Comparison of ENCODE assay signal across 9 mouse cellular contexts in genomic region chr4:133039832-133040231, GRCm38 (mm10). TPM values are rescaled to one million over a fixed set of nuclear protein-coding genes. Genes with fewer than 3 reads are reported as not detected.
DNase-seq lines count a peak whose midpoint lies in the region; ATAC-seq and TF ChIP-seq lines count a peak whose summit lies in the region.
"Had no signal": no experiment of that assay in that cellular context is flagged by ENCODE, and none has a peak within 500 bp of the region (broad histone marks: within the 10 kb centered on the region; RNA-seq: fewer than 3 reads in every experiment).

No protein-coding gene starts in this region.

- peak overlapping the region; percentile 72 for H3K4me3 ChIP-seq in forebrain, embryonic 10.5 days
- peak overlapping the region; percentile 55; the same call in 1 of the 2 replicates for H3K4me3 ChIP-seq in hindbrain, postnatal 0 days (ENCODE audit: low read length)
- H3K4me3 ChIP-seq in midbrain, postnatal 0 days (ENCODE audit: low read depth, low read length), result no peak overlapping the region; the same call in 1 of the 2 replicates

- no peak for TF ChIP-seq CTCF in hindbrain, postnatal 0 days (IDR thresholded peaks at IDR 0.05; ENCODE audit: low read depth)
- no peak for TF ChIP-seq CTCF in midbrain, postnatal 0 days (IDR thresholded peaks at IDR 0.05)

- peak overlapping the region; percentile 98 for H3K4me2 ChIP-seq in hindbrain, postnatal 0 days (ENCODE audit: low read depth, low read length)
- peak overlapping the region; percentile 99 for H3K4me2 ChIP-seq in midbrain, postnatal 0 days (ENCODE audit: low read depth, low read length, poor library complexity, severe bottlenecking)

- H3K9me3 ChIP-seq in forebrain, embryonic 10.5 days, result no peaks in the 10 kb centered on the region
- no peaks in the 10 kb centered on the region for H3K9me3 ChIP-seq in hindbrain, postnatal 0 days (ENCODE audit: low read length)
- H3K9me3 ChIP-seq in midbrain, postnatal 0 days (ENCODE audit: low read length), result no peaks in the 10 kb centered on the region

- peak overlapping the region; percentile 89; the same call in 1 of the 2 replicates for H3K27ac ChIP-seq in forebrain, embryonic 10.5 days
- H3K27ac ChIP-seq in hindbrain, postnatal 0 days, result no peak overlapping the region
- no peak overlapping the region for H3K27ac ChIP-seq in midbrain, postnatal 0 days (ENCODE audit: low read depth, low read length)

- peaks cover 77% of the 10 kb centered on the region for H3K27me3 ChIP-seq in forebrain, embryonic 10.5 days (ENCODE audit: poor library complexity, severe bottlenecking)
- H3K27me3 ChIP-seq in hindbrain, postnatal 0 days (ENCODE audit: insufficient read depth, low read length), result no peaks in the 10 kb centered on the region
- H3K27me3 ChIP-seq in midbrain, postnatal 0 days (ENCODE audit: insufficient read depth, low read length), result no peaks in the 10 kb centered on the region

- peak; percentile 26 for DNase-seq in kidney, postnatal 10 days
- no peak for DNase-seq in kidney, postnatal 4 days
- no peak for DNase-seq in forebrain, embryonic 10.5 days (ENCODE audit: extremely low spot score, low spot score)
- DNase-seq in hindbrain, postnatal 0 days (ENCODE audit: low spot score), result no peak
- no peak for DNase-seq in midbrain, postnatal 0 days (ENCODE audit: low spot score)
- no peak for DNase-seq in layer of hippocampus, adult 18-20 months (ENCODE audit: low spot score in 2 of 2)
- DNase-seq in thymus, postnatal 14 days, result no peak
- no peak for DNase-seq in layer of hippocampus, adult 9-11 months
- DNase-seq: lung, adult 2 months had no signal

- H3K4me1 ChIP-seq in forebrain, embryonic 10.5 days, result peaks cover 88% of the 10 kb centered on the region
- peaks cover 45% of the 10 kb centered on the region for H3K4me1 ChIP-seq in hindbrain, postnatal 0 days (ENCODE audit: insufficient read depth, low read length)
- H3K4me1 ChIP-seq in midbrain, postnatal 0 days (ENCODE audit: insufficient read depth, low read length), result peaks cover 44% of the 10 kb centered on the region

- no peak for ATAC-seq in hindbrain, postnatal 0 days
- no peak for ATAC-seq in midbrain, postnatal 0 days (ENCODE audit: low FRiP score)

- H3K9ac ChIP-seq in hindbrain, postnatal 0 days (replicated peaks; ENCODE audit: low read length), result 0 out of 2 replicates have a peak overlapping the region, but pooled peaks have one; percentile 68
- no peak overlapping the region for H3K9ac ChIP-seq in midbrain, postnatal 0 days (replicated peaks; ENCODE audit: low read length, poor library complexity, severe bottlenecking)

- WGBS in forebrain, embryonic 10.5 days, result under 1% methylated on average over 18 of the region's 18 CpGs
- 21% methylated on average over 18 of the region's 18 CpGs for WGBS in hindbrain, postnatal 0 days
- WGBS in midbrain, postnatal 0 days, result 23% methylated on average over 18 of the region's 18 CpGs

- H3K36me3 ChIP-seq in forebrain, embryonic 10.5 days (replicated peaks), result no peaks in the 10 kb centered on the region
- no peaks in the 10 kb centered on the region for H3K36me3 ChIP-seq in hindbrain, postnatal 0 days (ENCODE audit: insufficient read depth, low read length)
- peaks cover 4% of the 10 kb centered on the region; the same call in 1 of the 2 replicates for H3K36me3 ChIP-seq in midbrain, postnatal 0 days (ENCODE audit: insufficient read depth, low read length)

RNA-seq across cellular contexts. Expression of gene Ahdc1, which starts 28.8 kb away (rescaled TPM):
- polyA plus RNA-seq in forebrain, embryonic 10.5 days (2016; fragmentation: Nextera tagmentation; extraction: Ambion mirVana), result 5.8 and 7.4 TPM in 2 replicates
- total RNA-seq in hindbrain, postnatal 0 days (2014; rRNA removed), result 88.2 and 106 TPM in 2 replicates
- 9.7 and 10.8 TPM in 2 replicates for polyA plus RNA-seq in hindbrain, postnatal 0 days (2015; fragmentation: Nextera tagmentation; extraction: Ambion mirVana)
- 105 and 115 TPM in 2 replicates for total RNA-seq in midbrain, postnatal 0 days (2014; rRNA removed)
- polyA plus RNA-seq in midbrain, postnatal 0 days (2015; fragmentation: Nextera tagmentation; extraction: Ambion mirVana), result 9.2 and 11.0 TPM in 2 replicates
- 100 to 1,000 TPM; 114 to 116 TPM for total RNA-seq in layer of hippocampus, adult 18-20 months (2021)
